Mouse (Mus musculus): ENCODE data around the gene Clstn1.

GRCm38 (mm10) chr4:149675378-149676261 lies 89.4 kb downstream of the Clstn1 start:
- TF ChIP-seq POLR2A (IDR thresholded peaks at IDR 0.05; ENCODE audit: low read depth, low read length) (no peak), CTCF (IDR thresholded peaks at IDR 0.05; ENCODE audit: extremely low read depth, insufficient read depth, insufficient read length, insufficient replicate concordance) (no peak)
